Mouse (Mus musculus) liver, postnatal 0 days (tissue): ENCODE measurements around the gene Pde1a.

Experiments used
- CTCF ChIP-seq: sonication (generic); IDR thresholded peaks from 2 replicates; pipeline ENCODE4 v1.5.1; 2016; ENCODE audit warnings: antibody characterized with exemption, low read depth
- EP300 ChIP-seq: IDR thresholded peaks from 2 replicates; pipeline ENCODE4 v1.6.1; 2016; ENCODE audit warnings: antibody characterized with exemption, low read depth, mild to moderate bottlenecking

GRCm38 (mm10) chr2:79998460-79998859 lies 130.8 kb downstream of the Pde1a start:
- TF ChIP-seq CTCF (no peak), EP300 (no peak)
